Mouse (Mus musculus): ENCODE results near the gene Pold2.

The Pold2 gene

GRCm38 (mm10) chr11:5855902-5856301, 22.2 kb downstream of the Pold2 start:
- ChIA-PET CTCF (interaction anchor here in 3 of 4 experiments (1.0 to 1.7 kb wide), 5 partner anchors 24 to 58 kb away, joined by 3 to 7 read pairs (median 5); no protein-coding TSS in a partner anchor), POLR2A (interaction anchor here in 2 of 4 experiments (1.0 to 2.3 kb wide), 14 partner anchors 9 to 94 kb away, joined by 3 to 10 read pairs (median 4); partner anchors contain the start of genes Urgcp (in 2 of the 2) and Polm (in 1 of the 2))

- ChIA-PET CTCF (interaction anchor here in 3 of 4 experiments (1.1 to 1.7 kb wide), 3 partner anchors 31 to 57 kb away, joined by 3 to 7 read pairs (median 6); no protein-coding TSS in a partner anchor), POLR2A (interaction anchor here in 3 of 4 experiments (0.6 to 2.3 kb wide), 12 partner anchors 9 to 272 kb away, joined by 3 to 10 read pairs (median 5); partner anchors contain the start of genes Polm (in 1 of the 3) and Urgcp (in 1 of the 3))
Observed at GRCm38 (mm10) chr11:5855481-5855880, 22.6 kb downstream of the Pold2 start.

GRCm38 (mm10) chr11:5852314-5852713, 25.8 kb downstream of the Pold2 start:
- POLR2A ChIA-PET: interaction anchor here in 2 of 4 experiments (0.6 to 0.9 kb wide), 2 partner anchors 11 to 25 kb away, joined by 3 to 5 read pairs; no protein-coding TSS in a partner anchor
- CTCF ChIA-PET: no interaction called here

GRCm38 (mm10) chr11:5851021-5851736, 26.9 kb downstream of the Pold2 start:
- ChIA-PET POLR2A (interaction anchor here in 2 of 4 experiments (0.5 to 1.8 kb wide), 5 partner anchors 13 to 54 kb away, joined by 3 to 8 read pairs (median 5); partner anchors contain the start of genes Pgam2 (in 1 of the 2) and Polm (in 1 of the 2)), CTCF (interaction anchor here in 1 of 4 experiments (0.9 kb wide), 1 partner anchor 35 kb away, joined by 3 read pairs; no protein-coding TSS in a partner anchor)

GRCm38 (mm10) chr11:5850452-5850851, 27.6 kb downstream of the Pold2 start:
- CTCF ChIA-PET: interaction anchor here in 2 of 4 experiments (0.6 to 1.5 kb wide), 3 partner anchors 30 to 36 kb away, joined by 3 to 4 read pairs (median 3); no protein-coding TSS in a partner anchor
- POLR2A ChIA-PET: interaction anchor here in 2 of 4 experiments (0.5 to 1.8 kb wide), 11 partner anchors 11 to 232 kb away, joined by 3 to 8 read pairs (median 4); partner anchors contain the start of genes Pgam2 (in 1 of the 2) and Polm (in 1 of the 2)

- ChIA-PET POLR2A (interaction anchor here in 3 of 4 experiments (0.7 to 1.8 kb wide), 7 partner anchors 12 to 1062 kb away, joined by 3 to 5 read pairs (median 4); no protein-coding TSS in a partner anchor), CTCF (interaction anchor here in 1 of 4 experiments (1.5 kb wide), 1 partner anchor 37 kb away, joined by 4 read pairs; no protein-coding TSS in a partner anchor)
Observed at GRCm38 (mm10) chr11:5849316-5849715, 28.8 kb downstream of the Pold2 start.

GRCm38 (mm10) chr11:5848741-5849140, 29.4 kb downstream of the Pold2 start:
- ChIA-PET POLR2A (no interaction called here), CTCF (interaction anchor here in 1 of 4 experiments (0.6 kb wide), 1 partner anchor 32 kb away, joined by 3 read pairs; no protein-coding TSS in a partner anchor)

- ChIA-PET POLR2A (interaction anchor here in 2 of 4 experiments (0.5 to 2.5 kb wide), 11 partner anchors 7 to 431 kb away, joined by 3 to 8 read pairs (median 3); partner anchors contain the start of gene Polm (in 2 of the 2)), CTCF (interaction anchor here in 2 of 4 experiments (0.6 to 1.2 kb wide), 4 partner anchors 9 to 69 kb away, joined by 3 to 4 read pairs (median 4); no protein-coding TSS in a partner anchor)
Observed at GRCm38 (mm10) chr11:5846639-5847345, 31.3 kb downstream of the Pold2 start.

- CTCF ChIA-PET: no interaction called here
- POLR2A ChIA-PET: no interaction called here
Observed at GRCm38 (mm10) chr11:5843131-5843530, 35.0 kb downstream of the Pold2 start.

GRCm38 (mm10) chr11:5841751-5842150, 36.3 kb downstream of the Pold2 start:
- ChIA-PET CTCF (no interaction called here), POLR2A (interaction anchor here in 1 of 4 experiments (6.6 kb wide), 1 partner anchor 39 kb away, joined by 33 read pairs; the partner anchor contains the start of gene Pgam2)

- POLR2A ChIA-PET: interaction anchor here in 2 of 4 experiments (0.8 to 6.6 kb wide), 8 partner anchors 9 to 77 kb away, joined by 3 to 33 read pairs (median 6); partner anchors contain the start of genes Dbnl (in 1 of the 2) and Pgam2 (in 1 of the 2)
- CTCF ChIA-PET: no interaction called here
Observed at GRCm38 (mm10) chr11:5840346-5840745, 37.7 kb downstream of the Pold2 start.

GRCm38 (mm10) chr11:5837251-5838246, 40.5 kb downstream of the Pold2 start, which contains the start of gene Polm:
Gene Polm, minus strand, starts transcription at chr11:5838016.
- POLR2A ChIA-PET: interaction anchor here in 3 of 4 experiments (0.6 to 6.6 kb wide), 51 partner anchors 8 to 317 kb away, joined by 3 to 33 read pairs (median 4); partner anchors contain the start of genes Pgam2 (in 2 of the 3), Pold2 (in 2 of the 3), Ccdc117 (in 1 of the 3) and Dbnl (in 1 of the 3)

GRCm38 (mm10) chr11:5836126-5836525, 42.0 kb downstream of the Pold2 start:
- CTCF ChIA-PET: interaction anchor here in 3 of 4 experiments (0.7 to 3.0 kb wide), 7 partner anchors 11 to 439 kb away, joined by 3 to 15 read pairs (median 5); partner anchors contain the start of gene Dbnl (in 1 of the 3)
- POLR2A ChIA-PET: interaction anchor here in 3 of 4 experiments (0.5 to 6.6 kb wide), 15 partner anchors 7 to 175 kb away, joined by 3 to 33 read pairs (median 3); partner anchors contain the start of genes Dbnl (in 1 of the 3), Pgam2 (in 1 of the 3) and Urgcp (in 1 of the 3)

More at GRCm38 (mm10) chr11:5837251-5838246, 40.5 kb downstream of the Pold2 start, which contains the start of gene Polm:
- CTCF ChIA-PET: interaction anchor here in 2 of 4 experiments (0.6 to 3.0 kb wide), 6 partner anchors 9 to 115 kb away, joined by 3 to 15 read pairs (median 4); partner anchors contain the start of gene Myl7 (in 1 of the 2)

GRCm38 (mm10) chr11:5835057-5835456, 43.0 kb downstream of the Pold2 start:
- CTCF ChIA-PET: interaction anchor here in 2 of 4 experiments (0.8 to 1.6 kb wide), 4 partner anchors 12 to 51 kb away, joined by 3 to 5 read pairs (median 4); partner anchors contain the start of gene Dbnl (in 1 of the 2)
- POLR2A ChIA-PET: interaction anchor here in 3 of 4 experiments (0.8 to 6.6 kb wide), 4 partner anchors 22 to 83 kb away, joined by 3 to 33 read pairs (median 3); partner anchors contain the start of gene Pgam2 (in 1 of the 3)

- CTCF ChIA-PET: no interaction called here
- POLR2A ChIA-PET: interaction anchor here in 1 of 4 experiments (1.0 kb wide), 1 partner anchor 21 kb away, joined by 3 read pairs; no protein-coding TSS in a partner anchor
Observed at GRCm38 (mm10) chr11:5834506-5834905, 43.6 kb downstream of the Pold2 start.

GRCm38 (mm10) chr11:5829327-5829726, 48.8 kb downstream of the Pold2 start:
- POLR2A ChIA-PET: interaction anchor here in 3 of 4 experiments (0.5 to 3.2 kb wide), 16 partner anchors 8 to 680 kb away, joined by 3 to 23 read pairs (median 3); partner anchors contain the start of genes Pgam2 (in 2 of the 3), Polm (in 2 of the 3) and Dbnl (in 1 of the 3)
- CTCF ChIA-PET: interaction anchor here (0.6 to 2.8 kb wide), 6 partner anchors 27 to 124 kb away, joined by 3 to 12 read pairs (median 4); no protein-coding TSS in a partner anchor

All from embryonic stem cell, embryonic (primary cell).